Mouse (Mus musculus) gastrocnemius, postnatal 25 days (tissue): Measurements from ENCODE around the gene Arhgef17. TPM values are rescaled to one million over a fixed set of nuclear protein-coding genes. Genes with fewer than 3 reads are reported as not detected.

Experiments
- DNase-seq: peaks from one replicate; pipeline ENCODE4 v3.0.0; 2022
- long read RNA-seq, 2 experiments: library from polyadenylated mRNA; stranded (forward); transcript quantifications; one replicate each; pipeline ENCODE4 v2.0.0; 2021
- total RNA-seq, 2 experiments: library from RNA; stranded (reverse); gene quantifications; 1 replicate in 1 of 2; 2 replicates in 1 of 2; pipeline ENCODE4 v1.2.3; 2021

The Arhgef17 gene
- total RNA-seq = 10 to 100 TPM; 16.4 to 20.8 TPM
- long read RNA-seq, experiment 1, full-length matches to known transcripts = 2 of 9 reads
- long read RNA-seq, experiment 1, partial matches to known transcripts = 3 of 9 reads
- long read RNA-seq, experiment 1, other reads (novel, unspliced or antisense) = 4 of 9 reads
- long read RNA-seq, experiment 2, full-length matches to known transcripts = 1 of 10 reads
- long read RNA-seq, experiment 2, partial matches to known transcripts = 9 of 10 reads
- long read RNA-seq, experiment 2, other reads (novel, unspliced or antisense) = 0 of 10 reads

DNA sequence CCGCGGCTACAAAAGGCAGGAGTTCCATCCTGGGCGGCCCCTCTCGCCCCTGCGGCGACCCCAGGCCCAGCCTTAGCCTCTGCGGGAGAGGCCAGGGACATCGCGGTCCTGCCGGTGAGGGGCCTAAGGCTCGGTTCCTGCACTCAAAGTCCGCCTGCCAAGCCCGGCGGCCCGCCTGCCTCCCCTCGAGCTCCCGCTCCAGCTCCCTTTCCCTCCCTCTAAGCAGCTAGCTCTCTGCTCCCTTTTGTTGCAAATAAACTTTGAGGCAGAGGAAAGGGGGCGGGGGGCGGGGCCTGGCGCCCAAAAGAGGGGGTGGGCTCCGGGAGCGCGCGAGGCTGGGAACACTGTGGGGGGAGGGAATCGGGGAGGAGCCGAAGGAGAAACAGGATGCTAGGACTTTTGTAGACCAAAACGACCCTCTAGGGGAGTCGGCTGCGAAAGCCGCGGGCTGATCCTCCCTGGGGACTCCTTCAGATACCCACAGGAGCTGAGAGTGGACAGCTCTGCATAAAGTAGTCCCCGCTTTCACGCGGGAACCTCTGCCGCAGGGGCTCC, at the start of gene Arhgef17:
Arhgef17 (minus strand) TSS at position 182 of the 555 bp plus-strand sequence.
- peak; percentile 68 for DNase-seq

GRCm38 (mm10) chr7:100979175-100979574, 47.3 kb upstream of the Arhgef17 start:
- peak; percentile 61 for DNase-seq

DNA sequence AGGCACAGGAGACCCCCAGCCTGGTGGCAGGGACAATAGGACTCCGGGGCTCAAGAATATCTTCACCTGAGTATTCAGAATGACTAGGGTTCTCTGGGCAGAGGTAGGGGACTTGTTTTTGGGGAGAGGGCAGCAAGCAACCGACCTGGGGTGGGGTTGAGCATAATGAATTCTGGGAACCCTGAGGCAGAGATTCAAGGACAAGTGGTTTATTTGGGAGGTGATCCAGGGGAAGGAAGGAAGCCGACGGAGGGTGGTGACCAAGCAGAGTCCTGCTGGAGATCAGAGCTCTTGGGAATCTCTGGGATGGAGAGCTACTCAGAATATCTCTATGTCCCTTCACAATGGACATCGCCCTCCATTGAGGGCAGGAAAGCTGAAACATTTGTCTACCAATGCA, 46.3 kb upstream of the Arhgef17 start:
- no peak for DNase-seq

GRCm38 (mm10) chr7:100974135-100974903, 42.4 kb upstream of the Arhgef17 start, which contains the start of gene P2ry6:
Gene P2ry6 (minus strand): TSS chr7:100974649.
- DNase-seq = no peak

DNA sequence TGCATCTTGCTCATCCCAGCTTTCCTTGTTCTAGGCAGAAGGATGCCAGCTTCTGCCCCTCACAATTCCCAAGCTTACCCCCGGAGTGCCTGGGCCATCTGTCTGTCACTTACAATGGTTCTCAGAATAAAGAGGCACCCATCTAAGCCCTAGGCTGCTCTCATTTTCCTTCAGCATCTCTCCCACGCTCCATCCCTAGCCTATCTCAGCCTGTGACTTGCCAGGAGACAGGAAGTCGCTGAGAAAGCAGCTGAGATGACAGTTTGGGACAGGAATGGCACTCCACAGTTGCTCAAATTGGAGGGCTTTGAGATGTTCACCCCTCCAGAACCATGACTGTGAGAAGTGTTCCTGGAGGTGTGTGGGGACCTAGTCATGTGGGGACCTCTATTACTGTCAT, 41.0 kb upstream of the Arhgef17 start:
- DNase-seq = no peak

DNA sequence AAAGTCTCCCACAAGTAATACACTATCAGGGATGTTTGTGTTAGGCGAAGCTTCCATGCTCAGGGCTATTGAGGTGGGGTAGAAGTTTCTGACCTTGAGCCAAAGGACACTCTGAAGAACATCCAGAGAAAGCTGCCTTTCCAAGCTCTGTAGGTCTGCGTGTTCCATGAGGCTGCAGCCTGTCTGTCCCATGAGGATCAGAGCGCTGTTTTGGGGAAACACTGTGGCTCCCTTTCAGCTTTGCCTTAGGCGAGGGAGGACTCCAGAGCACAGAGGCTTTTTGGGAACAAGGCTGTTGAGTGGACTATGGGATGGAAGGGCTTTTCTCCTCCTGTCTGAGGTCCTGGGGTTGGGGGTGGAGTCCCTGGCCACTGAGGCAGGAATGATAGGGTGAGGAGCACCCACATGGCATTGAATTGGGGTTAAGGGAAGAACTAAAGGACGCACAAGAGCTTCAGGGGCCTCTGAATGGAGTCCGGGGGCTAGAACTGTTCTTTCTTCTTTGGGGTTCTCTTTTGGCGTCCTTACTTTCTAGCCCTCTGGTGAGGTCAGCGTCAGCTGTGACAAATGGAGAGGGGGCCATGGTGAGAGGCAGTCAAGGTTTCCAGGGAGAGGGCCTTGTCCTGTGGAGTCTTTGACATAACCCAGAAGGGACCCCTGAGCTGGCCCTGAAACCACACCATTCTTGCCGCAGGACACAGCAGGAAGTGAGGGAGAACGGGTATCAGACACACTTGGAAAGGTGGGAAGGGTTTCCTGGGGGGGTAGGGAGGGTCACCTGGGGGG, 37.2 kb upstream of the Arhgef17 start:
- no peak for DNase-seq

DNA sequence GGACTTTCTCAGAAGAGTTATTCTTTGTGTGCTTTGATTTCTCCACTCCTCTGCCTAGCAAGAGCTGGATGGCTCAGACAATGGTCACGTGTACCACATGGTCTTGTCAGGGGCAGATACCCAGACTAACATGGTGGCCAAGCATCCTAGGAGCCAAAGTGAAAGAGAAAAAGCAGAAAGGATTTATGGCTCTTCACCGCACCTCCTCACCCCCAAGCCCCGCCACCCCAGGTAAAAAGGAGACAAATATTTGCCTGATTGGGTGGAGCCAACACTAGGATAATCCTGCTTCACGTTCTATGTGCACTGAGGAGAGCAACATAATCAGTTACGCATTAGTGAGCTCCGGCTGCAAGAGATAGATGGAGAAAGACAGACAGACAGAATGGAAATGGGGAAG, 36.5 kb upstream of the Arhgef17 start:
- no peak for DNase-seq

DNA sequence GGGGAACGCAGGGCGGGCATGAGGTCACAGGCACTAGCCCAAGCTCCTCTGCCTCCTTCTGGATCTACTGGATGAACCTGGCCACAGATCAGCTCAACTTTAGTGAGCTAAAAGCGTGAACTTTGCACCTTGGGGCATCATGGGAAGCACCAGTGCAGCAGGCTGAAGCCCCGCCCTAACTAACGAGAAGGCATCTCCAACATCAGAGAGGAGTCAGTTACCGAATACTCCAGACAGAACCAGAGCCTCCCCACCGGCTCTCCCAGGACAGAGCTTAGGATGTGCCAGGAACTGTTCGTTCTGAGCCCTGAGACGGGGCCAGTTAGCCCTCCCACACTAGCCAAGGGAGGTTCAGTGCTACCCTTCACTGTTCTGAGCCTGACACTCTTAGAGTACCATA, 35.9 kb upstream of the Arhgef17 start:
- DNase-seq = no peak

- no peak for DNase-seq
Measured at GRCm38 (mm10) chr7:100966014-100966413, 34.1 kb upstream of the Arhgef17 start.

DNA sequence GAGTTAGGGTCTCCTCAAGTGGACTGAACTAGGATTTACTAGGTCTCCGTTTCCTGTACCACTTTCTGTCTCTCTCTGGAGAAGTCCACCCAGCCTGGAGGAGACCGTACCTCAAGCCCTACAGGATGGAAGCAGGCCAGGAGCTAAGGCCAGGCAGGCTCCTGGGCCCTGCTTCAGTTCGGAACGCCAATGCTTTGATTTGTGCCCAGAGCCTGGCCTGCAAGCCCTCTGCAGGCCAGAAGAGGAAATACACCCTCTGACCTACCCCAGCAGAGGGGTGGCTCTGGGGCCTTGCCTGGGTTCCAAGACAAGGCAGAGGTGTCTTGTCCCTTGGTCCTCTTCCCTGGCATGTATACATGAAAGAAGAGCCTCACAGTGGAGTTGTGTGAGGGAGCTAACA, 33.2 kb upstream of the Arhgef17 start:
- no peak for DNase-seq

DNA sequence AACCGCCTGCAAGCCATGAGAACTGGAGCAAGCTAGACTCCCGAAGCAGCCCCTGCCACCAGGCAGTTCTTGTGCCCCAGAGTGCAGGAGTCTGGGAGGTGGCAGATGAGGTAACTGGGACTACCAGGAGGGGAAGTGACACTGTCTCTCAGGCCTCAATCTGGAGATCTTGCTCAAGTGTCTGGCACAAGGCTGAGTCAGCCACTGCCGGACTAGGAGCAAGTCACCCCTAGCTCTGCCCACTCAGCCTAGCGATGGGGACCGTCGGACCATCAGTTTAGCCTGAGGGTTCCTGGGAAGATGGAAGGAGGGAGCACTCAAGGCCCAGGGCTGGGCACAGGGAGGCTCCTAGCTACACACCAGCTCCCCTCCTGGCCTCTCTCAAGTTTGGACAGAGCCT, 32.3 kb upstream of the Arhgef17 start:
- DNase-seq = no peak

GRCm38 (mm10) chr7:100963381-100963780, 31.5 kb upstream of the Arhgef17 start:
- DNase-seq = no peak

DNA sequence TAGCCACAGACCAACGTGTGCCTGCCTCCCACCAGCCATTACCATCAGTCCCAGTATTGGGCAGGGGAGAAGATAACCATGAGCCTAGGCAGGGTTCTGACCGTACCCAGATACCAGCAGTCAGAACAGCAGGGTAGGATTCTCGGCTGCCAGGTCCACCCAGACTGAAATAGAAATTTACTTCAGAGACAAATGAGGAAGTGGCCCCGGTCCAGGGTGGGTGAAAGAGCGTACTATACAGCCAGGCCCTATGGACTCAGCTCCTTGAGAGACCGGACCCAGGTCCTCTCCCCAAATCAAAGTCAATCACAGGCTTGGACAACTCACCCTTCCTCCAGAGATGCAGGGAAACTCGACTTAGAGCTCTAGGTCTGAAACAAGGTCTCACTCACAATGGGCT, 29.2 kb upstream of the Arhgef17 start:
- no peak for DNase-seq

DNA sequence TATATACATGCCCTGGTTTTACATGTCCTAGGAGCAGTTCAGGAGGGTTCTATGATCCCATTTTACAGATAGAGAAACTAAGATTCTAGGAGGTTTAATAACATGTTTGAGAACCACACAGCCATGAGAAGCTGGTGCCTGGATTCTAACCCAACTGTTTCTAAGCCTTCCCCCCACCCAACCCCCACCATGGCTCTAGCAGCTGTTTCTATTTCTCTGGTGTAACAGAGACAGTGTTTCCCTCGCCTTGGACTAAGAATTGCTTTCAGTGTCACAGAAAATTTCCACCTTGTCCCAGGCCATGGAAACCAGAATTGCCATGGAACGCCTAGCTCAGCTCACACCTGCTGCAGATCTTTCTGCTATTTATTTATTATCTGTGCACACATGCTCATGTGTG, 28.6 kb upstream of the Arhgef17 start:
- no peak for DNase-seq

GRCm38 (mm10) chr7:100958426-100958825, 26.5 kb upstream of the Arhgef17 start:
- DNase-seq = no peak

GRCm38 (mm10) chr7:100952686-100953085, 20.8 kb upstream of the Arhgef17 start:
- DNase-seq = no peak

GRCm38 (mm10) chr7:100951903-100952302, 20.0 kb upstream of the Arhgef17 start:
- no peak for DNase-seq

DNA sequence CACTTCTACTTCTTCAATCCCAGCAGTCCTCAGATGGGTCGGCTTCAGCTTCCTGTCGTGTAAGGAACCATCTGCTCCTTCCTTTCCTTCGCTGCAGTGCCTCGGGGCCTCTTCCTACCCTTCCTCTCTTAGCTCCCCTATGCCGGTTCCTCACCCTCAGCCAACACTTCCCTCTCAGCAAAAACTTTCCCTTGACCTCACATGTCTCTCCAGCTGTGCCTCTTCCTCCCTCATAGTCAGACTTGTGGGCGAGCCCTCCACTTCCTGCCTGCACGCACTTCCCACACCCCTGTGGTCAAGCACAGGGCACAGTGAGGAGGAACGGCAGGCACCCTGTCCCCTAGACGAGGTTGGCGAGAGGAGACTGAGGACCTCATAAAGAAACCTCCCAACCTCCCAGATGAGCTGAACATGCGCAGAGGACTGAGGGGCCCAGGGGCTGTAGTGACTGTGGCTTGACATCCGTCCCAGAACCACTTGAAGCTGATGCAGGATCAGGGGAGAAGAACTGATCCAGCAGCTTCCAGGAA, 18.6 kb upstream of the Arhgef17 start:
- peak; percentile 54 for DNase-seq

- DNase-seq = no peak
Measured at GRCm38 (mm10) chr7:100950031-100950430, 18.1 kb upstream of the Arhgef17 start.

DNA sequence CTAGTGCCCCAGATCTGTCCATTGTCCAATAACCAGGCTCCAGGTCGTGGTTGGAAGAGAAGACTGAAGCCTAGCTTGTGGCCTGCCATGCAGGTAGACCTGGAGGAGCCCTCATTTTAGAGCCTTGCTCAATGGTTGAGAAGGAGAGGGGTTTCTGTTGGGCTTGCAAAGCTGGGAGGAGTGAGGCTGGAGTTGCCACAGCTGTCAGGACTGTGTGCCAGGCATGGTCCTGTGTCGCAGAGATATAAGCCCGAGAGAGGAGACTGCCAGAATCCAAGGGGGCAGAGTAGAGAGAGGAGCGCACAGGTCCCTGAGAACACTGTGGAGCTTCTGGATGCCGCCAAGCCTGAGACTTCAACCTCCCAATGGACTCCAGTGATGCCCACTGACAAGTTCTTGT, 12.8 kb upstream of the Arhgef17 start:
- no peak for DNase-seq

DNA sequence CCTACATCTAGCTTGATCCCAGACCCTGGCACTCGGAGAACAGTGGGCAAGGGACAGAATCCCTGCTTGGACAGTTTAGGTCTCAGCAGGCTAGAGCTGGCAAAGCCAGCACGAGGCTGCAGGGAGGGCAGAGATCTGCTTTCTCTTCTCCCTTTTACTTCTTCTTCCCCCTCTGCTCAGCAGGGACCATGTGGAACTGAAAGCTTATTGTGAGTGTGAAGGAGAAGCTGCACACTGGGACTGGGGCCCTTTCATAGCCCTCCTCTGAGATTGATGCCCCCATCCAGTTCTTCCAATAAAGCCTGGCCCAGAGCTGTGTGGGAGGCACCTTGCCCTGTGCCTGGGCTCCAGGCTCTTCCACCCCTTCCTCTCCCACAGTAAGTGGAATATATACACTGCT, 12.4 kb upstream of the Arhgef17 start:
- no peak for DNase-seq
